Mouse (Mus musculus) ES-E14 (cell line): ENCODE measurements at regions not wholly inside any gene's neighbourhood (a gene's known extent, or its start where the extent isn't known, plus 50 kb on each side); places are given as distances from the start of the nearest gene placed in this dataset.

Source experiments
- CHD2 ChIP-seq: IDR thresholded peaks from 2 replicates; pipeline ENCODE4 v1.6.1; 2014; ENCODE audit warnings: mild to moderate bottlenecking, low read depth, low read length, inconsistent platforms
- MAFK ChIP-seq: IDR thresholded peaks from 2 replicates; pipeline ENCODE4 v1.6.1; 2014; ENCODE audit warnings: mild to moderate bottlenecking, low read depth, low read length, inconsistent platforms; ENCODE audit not compliant: insufficient read depth
- ZC3H11A ChIP-seq: IDR thresholded peaks from 2 replicates; pipeline ENCODE4 v1.6.1; 2012; ENCODE audit warnings: low read depth, mild to moderate bottlenecking, inconsistent platforms, low read length, borderline replicate concordance
- ZNF384 ChIP-seq: IDR thresholded peaks from 2 replicates; pipeline ENCODE4 v1.6.1; 2012; ENCODE audit warnings: low read depth, low read length, inconsistent platforms

DNA sequence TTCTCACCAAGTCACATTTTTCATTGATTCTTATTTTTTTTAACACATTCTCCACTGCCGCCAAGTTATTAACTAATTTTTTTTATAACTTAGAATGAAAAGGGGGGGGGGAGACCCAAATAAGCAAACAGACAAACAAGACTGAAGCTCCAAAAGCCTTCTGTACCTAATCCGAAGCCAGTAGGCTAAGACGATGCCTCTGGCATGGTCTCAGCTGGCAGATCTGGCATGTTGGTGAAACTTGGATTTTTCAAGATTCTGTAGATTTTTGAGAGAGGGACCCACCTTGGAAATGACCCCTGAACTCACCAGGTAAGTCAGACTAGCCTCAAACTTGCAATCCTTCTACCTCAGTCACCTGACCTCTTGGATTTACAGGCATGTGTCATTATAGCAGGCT lies 208.7 kb downstream of the Cd47 start:
- TF ChIP-seq ZNF384 (no peak), ZC3H11A (no peak), CHD2 (no peak), MAFK (no peak)
